Mouse (Mus musculus) right cerebral cortex, adult 2 months (tissue): ENCODE results near the gene Gnpat.

Source experiments
- DNase-seq, 2 experiments: peaks; one replicate each; pipeline ENCODE4 v3.0.0; 2021 to 2022; ENCODE audit warnings: low spot score in 2 of 2

The Gnpat gene

GRCm38 (mm10) chr8:124937293-124937692, 74.5 kb downstream of the Gnpat start:
- no peak for DNase-seq
